Mouse (Mus musculus) mature B cell (primary cell): ENCODE measurements at regions not wholly inside any gene's neighbourhood (a gene's known extent, or its start where the extent isn't known, plus 50 kb on each side); places are given as distances from the start of the nearest gene placed in this dataset.

Source experiments
- in situ Hi-C: fragments of 300-500 bp; cut with MboI; formaldehyde crosslinking; loops from 2 replicates; pipeline ENCODE4 v1.14.3; 2019

DNA sequence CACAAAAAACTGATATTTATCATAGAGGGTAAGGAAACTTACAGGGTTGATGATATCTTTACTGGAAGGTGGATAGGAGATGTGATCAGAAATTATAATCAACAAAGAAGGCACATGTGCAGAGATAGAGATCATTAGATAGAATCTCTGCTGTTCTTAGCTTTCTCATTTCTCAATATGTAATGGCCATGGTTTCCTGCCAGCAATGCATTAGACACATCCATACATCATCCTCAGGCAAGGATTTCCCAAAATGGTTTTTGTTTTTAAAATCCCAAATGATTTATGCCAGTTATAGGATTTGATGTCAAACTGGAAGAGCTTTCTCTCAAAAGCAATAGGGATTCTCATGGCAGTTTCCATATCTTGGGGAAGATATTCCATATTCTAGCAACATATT, 52.0 kb upstream of the C030005K15Rik start:
- in situ Hi-C loops: no loop called here

DNA sequence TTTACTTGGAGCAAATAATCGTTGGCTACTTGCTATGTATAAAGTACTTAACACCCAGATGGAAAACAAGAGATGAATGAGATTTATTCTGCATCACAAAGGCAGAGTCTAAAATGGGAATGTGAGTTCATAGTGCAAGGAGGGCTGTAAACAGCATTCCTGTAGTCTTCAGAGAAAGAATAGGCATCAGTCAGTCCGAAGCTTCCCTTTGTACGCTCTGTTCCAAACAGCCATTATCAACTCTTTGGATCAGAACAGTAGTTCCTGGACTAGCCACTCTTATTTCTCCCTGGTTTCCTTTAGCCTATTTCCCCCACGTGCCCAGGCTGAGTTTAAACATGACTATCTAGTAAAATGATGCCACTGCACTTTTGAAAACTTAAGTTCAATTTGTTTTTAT, 52.8 kb upstream of the C030005K15Rik start:
- in situ Hi-C loops: no loop called here

DNA sequence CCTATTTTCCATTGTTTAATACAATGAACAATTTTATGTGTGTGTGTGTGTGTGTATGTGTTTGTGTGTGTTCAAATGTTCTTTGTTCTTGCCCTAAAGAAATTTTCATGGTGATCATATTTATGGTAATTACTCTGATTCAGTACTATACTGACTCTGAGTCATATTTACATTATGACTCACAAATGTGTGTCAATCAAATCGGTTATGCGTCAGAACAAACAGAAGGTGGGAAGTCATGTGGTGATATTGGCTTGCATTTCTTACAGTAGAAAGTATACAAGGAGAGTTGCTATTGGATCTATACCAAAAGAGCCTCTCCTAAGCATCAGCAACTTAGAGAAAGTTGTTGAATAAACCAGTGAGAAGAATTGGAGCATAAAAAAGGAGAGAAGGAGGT, 67.2 kb upstream of the C030005K15Rik start:
- in situ Hi-C loops: no loop called here

DNA sequence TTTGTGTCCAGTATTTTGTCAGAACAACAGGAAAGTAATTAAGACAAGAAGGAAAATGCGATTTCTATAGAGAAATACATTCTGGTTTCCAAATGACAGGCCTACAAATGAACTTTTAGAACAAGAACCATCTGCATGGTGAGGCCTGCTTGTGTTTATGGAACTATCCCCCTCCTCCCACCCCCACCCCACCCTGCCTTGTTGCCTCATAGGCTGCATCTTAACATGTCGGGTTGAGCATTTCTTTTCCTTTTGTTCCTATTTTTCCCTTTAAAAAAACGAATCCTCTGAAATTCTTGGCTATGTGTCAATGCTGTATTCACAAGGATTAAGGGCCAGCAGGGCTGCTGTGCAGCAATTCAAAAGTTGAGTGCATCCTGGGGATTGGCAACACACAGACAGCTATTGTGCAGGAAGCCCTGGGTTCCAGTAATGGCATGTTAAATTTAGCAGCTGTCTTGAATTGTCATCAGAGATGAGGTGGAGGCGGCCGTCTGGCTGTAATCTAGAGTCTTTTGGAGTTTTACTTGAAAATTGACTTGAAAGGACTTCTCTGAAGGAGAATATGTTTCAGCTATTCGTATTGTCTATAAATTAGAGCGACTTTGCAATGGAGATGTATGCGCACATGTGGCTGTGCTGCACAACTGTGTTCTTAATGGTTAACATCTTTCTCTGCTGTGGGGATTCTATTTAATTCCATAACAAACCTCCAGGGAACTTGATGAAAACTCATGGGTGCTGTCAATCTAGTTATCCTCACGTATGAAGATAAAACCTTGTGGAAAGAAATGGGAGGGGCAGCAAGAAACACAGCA, 75.1 kb upstream of the C030005K15Rik start:
- in situ Hi-C loops: no loop called here

DNA sequence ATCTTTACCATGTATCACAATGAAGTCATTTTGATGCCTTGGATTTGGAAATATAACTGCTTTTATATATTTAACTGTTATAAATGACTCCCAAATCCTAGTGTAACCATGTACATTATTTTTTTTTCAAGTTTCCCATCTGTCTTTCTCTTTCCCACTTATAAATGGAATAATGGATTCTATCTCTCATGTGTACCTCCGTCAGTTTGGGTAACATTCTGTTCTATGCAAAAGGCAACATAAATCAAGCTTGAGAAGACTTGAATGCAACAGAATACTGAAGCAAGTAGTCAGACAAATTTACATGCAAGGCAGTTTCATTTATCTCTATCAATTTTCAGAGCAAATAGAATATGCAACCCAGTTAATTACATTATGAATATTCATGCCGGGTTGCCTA, 81.4 kb upstream of the C030005K15Rik start:
- in situ Hi-C loops: no loop called here

DNA sequence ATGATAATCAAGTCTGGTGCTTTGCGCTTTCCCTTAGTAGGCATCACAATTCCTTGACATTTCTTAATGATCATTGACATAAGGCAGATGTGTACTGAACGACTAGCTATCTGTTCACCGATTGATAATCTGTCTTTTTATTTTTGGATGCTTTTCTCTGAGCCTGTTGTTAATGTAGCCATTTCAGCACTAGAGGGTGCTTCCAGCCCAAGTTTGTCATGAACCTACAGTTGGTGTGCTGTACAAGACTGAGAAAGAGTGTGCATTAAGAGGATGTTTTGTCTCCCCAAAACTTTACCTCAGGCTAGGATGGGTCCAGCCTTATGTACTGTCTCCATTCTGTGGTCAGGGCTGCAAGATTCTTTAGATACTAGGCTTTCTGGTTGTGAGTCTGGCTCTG, 116.0 kb upstream of the C030005K15Rik start:
- in situ Hi-C loops: no loop called here

DNA sequence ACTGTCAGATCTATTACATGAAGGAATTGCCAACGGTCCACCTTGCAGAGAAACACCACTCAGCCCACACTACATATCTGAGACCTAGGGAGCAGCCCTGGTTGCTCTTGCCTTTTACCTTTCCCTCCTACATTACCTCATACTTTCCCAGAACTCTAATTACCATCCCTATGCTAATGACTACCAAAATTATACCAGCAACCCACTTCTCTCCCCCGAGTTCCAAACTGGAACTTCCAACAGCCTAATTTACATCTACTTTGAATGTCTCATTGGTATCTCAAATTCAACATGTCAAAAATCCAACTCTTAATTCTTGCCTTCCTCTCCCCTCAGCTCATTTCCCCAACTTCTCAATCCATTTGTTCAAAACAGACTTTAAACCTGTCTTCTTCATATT, 124.9 kb upstream of the C030005K15Rik start:
- in situ Hi-C loops: no loop called here

DNA sequence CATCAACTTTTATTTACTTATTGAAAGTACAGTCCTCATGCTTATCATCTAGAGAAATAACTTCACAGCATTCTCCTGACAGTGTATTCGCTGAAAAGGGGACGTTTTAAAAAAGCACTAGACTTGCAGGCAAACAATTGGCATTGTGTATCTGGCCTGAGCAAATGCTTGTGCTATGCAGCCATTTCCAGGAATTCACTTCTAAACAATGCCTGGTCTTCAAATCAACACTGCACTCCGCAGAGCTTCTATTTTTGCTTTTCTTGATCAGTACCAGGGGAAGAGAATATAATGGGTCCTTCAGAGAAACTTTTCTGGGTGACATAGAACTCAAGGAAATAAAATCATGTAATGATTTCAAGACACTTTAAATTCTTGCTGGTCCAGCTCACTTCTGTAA, 150.5 kb upstream of the C030005K15Rik start:
- in situ Hi-C loops: no loop called here

DNA sequence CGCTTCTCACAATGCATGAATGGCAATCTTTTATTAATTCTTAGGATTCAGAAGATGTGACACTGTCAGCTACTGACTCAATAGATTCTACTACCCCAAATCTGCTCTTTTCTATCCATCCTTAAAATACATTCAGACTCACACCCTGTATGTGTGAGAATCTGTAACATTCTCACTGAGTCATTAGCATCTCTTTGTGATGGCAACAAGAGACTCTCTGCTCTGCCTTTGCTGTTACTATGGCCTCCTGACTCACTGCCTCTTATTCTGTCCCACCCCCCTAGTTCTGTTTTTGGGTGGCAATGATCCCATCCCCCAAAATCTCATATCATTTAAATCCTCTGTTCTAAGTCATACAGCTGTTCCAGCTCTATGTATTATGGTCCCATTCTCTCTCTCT, 159.5 kb upstream of the C030005K15Rik start:
- in situ Hi-C loops: no loop called here

DNA sequence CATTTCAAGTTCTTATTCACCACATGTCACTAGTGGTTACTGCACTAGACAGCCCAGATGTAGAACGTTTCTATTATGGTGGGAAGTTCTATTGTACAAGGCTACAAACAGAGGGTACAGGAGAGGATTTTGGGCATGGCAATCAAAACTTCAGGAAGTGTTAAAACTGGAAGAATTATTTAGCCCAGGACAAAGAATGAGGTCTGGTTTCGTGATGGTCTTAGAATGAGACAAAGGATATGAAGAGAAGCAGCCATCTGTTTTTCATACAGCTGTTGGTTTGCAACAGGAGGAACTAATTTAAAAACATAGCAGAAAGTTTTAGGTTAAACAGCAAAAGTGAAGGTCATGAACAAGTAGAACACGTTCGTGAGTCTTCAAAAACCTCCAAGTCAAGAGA, 179.2 kb upstream of the C030005K15Rik start:
- in situ Hi-C loops: no loop called here

DNA sequence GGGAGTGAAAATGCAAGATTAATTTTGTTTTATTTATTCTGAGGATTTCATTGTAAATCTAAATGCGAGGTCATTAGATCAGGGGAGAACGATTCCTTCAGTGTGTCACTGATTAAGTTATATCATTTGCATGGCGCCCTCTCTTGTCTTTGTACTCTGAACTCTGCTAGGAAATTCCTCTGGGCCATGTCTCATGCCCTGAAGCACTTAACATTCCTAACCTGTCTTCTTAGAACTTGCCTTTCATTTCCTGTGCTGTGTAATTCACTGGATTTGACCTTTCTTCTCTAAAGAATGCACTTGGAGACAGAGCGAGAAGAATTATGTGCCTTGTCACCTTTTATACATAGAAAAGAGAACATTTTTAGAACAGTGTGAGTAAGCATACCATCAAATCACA, 199.0 kb upstream of the C030005K15Rik start:
- in situ Hi-C loops: no loop called here

DNA sequence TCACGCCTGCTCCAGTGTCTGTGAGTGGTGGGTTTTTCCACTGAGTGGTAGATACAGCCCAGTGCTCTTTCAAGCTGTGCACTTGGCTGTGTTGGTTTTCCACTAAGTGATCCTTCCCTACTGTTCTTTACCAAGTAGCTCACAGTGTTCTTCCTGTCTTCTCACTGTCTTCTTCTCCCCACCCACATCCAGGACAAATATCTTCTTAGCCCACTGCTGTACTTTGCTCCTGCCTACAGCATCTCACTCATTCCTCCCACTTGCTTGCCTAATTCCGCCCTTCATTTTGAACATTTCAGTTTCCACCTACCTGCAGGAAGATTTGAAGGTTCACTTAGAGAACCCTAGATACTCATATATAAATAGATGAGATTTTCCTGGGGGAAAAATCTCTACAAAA, 213.8 kb upstream of the C030005K15Rik start:
- in situ Hi-C loops: no loop called here

DNA sequence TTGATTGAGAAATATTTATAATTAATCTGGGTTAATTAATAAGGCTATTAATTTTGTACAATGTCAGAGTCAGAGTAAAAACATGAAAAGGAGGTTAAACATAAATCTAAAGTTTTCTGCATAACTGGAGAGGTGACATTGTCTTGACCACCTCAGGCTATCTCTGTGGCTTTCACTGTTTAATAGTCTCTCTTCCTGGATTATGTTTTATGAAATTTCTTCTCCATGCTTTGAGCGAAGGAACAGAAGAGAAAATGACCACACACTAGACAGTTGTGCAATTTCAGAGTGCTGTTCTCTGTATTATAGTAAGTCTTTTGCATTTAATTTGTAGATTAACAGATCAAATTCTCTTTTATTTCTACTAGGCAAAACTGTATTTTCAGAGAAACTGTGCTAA, 239.3 kb upstream of the C030005K15Rik start:
- in situ Hi-C loops: no loop called here

DNA sequence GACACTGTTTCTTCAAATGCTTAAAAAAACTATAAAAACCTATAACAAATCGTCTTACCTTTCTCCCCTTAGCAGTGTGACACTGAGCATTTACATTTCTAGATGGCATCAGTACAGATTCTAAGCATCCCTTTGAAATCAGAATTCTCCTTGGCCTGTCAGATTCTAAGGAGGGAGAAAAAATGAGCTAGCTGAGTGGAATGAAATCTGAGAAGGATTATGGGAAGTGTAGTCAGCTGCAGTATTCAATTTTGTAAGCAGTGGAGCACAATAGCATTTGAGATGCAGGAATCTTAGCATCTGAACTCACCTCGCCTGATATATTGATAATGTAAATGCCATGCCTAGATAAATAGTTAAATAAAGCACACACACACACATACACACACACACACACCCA, 240.4 kb upstream of the C030005K15Rik start:
- in situ Hi-C loops: no loop called here

DNA sequence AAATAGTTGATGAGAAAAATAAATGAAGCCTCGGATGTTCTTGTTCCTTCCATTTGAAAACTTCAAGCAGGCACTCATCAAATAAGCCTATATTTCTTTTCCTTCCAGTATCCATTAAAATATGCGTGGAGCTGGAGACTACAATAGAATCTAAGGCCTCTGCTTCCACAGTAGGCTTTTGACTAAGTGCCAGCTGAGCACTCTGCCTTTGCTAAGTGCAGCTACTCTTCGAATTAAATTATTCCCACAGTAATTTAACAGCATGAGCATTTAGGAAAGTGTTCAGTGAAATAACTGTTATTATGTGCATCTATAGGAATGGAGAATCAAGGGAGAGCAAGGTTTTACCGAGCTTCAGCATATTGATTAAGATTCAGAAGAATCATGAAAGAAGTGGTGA, 280.5 kb upstream of the C030005K15Rik start:
- in situ Hi-C loops: no loop called here

DNA sequence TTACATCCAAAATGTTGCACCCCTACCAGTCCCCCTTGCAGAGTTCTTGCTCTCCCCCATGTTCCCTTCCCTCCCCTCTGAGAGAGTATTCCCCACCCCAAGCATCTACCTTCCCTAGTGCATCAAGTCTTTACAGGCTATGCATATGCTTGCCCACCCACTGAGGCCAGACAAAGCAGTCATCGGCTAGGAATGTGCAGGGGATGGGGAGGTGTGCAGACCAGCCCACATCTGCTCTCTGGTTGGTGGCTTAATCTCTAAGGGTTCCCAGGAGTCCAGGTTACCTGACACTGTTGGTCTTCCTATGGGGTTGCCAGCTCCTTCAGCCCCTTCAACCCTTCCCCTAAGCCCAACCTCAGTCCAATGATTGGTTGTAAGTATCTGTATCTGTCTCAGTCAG, 281.8 kb upstream of the C030005K15Rik start:
- in situ Hi-C loops: no loop called here

DNA sequence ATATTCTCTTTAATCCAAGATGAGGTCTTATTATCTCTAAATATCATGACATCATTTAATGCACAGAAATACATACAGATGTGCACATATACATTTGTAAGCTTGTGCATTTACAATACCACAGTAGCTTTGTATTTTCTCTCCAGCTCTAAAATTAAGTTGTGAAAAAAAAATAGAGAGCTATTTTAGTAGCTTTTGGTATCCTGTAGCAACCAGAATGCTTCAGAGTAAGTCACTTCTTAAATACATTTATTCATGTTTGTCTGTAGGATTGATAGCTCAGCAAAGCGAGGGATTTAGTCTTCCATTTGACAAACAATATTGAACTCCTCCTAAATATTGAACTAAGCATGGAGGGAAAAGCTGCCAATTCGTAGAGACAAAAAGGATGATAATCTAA, 286.4 kb upstream of the C030005K15Rik start:
- in situ Hi-C loops: no loop called here

DNA sequence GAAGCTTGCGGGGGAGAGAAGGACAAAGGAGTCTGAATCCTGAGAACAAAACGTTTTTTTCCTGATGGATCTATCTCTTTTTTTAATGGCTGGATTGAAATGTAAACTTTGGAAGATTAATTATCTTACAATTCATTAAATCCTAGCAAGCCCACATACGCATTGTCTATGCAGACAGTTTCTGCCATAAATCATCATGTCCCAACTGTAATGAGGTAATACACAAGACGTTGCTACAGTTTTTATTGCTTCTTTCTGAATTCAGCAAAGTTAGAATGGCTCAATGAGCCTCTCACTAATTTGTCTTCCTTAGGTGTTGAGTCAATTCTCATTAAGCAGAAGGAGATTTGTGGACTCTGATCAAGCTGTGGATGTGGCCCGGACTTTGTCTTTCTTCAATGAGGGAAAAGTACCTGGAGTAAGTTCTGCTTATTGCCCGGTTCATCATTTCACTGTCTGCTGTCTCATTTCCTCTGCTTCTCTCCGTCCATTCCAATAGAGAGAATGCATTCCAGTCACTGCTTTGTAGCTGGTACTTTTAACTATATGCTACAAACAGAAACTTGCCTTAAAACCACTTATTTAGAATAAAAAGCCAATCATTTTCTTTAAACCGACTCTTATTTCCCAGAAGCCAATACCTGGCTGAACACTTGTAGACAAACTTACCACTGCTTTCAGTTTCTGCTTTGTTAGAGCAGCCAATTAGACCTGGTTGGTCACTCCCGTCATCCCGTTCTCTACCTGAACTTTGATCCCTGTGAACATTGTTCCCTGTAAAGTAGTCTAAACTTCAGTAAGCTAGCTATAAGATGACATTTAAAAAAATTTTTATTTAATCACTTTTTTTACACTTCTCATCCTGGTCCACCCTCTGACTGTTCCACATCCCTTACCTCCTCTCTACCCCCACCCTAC, 288.7 kb upstream of the C030005K15Rik start:
- in situ Hi-C loops: no loop called here

DNA sequence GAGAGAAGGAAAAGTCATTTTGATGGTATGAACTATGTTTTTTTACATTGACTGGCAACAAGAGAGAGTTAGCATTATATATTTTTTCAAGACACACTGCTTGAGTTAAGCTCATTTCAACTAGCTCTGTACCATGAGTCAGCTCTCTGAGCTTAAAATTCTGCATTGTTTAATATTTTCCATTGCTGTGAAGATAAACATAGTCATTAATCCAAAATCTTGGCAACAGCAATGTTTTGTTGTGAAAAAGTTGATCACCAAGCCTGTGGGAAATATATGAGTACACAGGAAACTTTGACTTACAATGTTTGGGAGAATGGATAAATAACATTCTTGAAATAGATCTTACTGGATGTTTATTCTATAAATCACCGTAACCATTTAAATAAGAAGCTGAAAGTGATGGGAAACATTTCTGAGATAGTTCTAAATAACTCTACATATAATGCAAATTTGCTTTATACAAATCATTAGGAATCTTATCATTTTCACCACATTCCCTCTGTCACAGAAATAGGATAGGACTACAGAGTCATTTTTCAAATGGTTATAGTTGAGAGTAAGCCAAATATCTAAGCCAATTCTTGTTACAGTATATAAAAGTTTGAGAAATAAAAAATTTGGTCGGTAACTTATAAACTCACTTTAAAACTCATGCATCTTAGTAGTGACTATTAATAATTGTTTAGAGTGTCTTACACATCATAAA, 290.2 kb upstream of the C030005K15Rik start:
- in situ Hi-C loops: no loop called here

DNA sequence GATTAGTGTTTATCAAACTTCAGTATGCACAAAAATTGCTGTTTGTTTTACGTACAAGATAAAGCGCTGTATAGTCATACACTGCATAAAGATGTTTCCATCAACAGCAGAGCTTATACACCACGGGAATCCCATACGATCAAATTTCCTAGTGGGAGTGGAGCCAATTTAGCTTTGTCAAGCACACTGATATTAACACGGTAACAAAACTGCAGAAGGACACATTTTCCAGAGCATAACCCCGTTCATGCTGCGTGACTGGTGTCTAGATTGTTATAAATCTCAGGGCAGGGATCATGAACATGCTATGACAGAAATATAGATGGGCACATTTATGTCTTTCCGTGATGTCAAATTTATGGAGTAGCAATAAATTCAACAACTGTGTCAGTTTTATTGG, 302.6 kb upstream of the C030005K15Rik start:
- in situ Hi-C loops: no loop called here

DNA sequence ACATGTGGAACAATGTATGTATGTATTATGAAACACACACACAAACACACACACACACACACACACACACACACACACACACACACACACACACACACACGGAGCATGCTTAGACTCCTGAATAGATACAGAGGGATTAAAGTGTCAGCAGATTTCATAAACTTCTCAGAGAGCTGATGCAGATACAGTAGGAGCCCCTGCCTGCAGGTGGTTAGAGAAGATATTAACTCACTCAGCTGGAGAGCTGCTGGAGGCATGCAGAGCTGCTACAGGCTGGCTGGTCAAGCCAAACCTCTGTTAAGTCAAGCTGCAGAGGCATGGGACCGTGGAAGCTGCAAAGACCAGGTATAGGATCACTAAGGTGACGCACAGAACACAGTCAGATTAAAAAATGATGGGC, 303.1 kb upstream of the C030005K15Rik start:
- in situ Hi-C loops: no loop called here

DNA sequence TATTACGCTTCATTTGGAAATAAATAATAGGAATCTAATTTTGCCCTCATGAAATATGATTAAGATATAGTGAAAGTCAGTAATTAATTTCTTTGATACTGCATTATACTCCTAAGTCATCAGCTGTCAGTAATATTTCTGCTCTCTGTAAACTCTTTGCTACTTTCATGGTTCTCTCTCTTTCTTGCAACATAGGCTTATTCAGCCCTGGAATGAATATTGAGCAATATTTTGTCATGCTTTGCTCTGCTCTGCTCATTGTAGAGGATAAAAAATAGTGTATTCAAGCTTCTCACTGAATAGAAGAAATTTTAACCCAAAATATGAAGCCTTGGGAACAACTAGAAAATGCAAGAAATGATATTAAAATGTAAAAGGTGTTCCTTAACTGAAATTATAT, 306.1 kb upstream of the C030005K15Rik start:
- in situ Hi-C loops: no loop called here

DNA sequence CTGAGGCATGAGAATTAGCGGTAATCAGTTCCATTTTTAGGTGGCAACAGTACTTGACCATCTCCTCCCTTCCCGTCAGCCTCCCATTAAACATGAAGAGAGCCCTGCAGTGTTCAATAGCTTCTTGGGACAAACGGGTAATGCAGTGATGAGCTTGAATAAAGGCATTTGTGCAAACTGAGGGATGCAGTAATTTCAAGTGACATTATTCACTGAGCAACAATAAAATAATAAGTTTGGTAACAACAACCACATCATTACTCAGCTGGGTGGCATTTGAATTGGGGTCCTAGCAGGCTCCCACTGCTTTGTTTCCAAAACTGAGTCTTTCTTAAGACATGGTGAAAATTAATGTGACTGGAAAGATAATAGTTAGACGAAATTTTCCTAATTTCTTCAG, 315.2 kb upstream of the C030005K15Rik start:
- in situ Hi-C loops: no loop called here
